Comparison of ENCODE assay signal across 34 mouse cellular contexts in genomic region chr12:104519721-104520120, GRCm38 (mm10). TPM values are rescaled to one million over a fixed set of nuclear protein-coding genes. Genes with fewer than 3 reads are reported as not detected.
"Had no signal": no experiment of that assay in that cellular context is flagged by ENCODE, and none has a peak within 500 bp of the region (broad histone marks: within the 10 kb centered on the region; RNA-seq: fewer than 3 reads in every experiment).

No protein-coding gene starts in this region.

- H3K27me3 ChIP-seq: embryonic facial prominence, embryonic 12.5 days; embryonic facial prominence, embryonic 13.5 days; embryonic facial prominence, embryonic 15.5 days; forebrain, embryonic 12.5 days; forebrain, embryonic 13.5 days; forebrain, embryonic 15.5 days had no signal

- H3K4me2 ChIP-seq: embryonic facial prominence, embryonic 12.5 days; embryonic facial prominence, embryonic 13.5 days; embryonic facial prominence, embryonic 15.5 days; forebrain, embryonic 12.5 days; forebrain, embryonic 13.5 days; forebrain, embryonic 15.5 days had no signal

- H3K36me3 ChIP-seq: embryonic facial prominence, embryonic 10.5 days; embryonic facial prominence, embryonic 12.5 days; embryonic facial prominence, embryonic 13.5 days; embryonic facial prominence, embryonic 15.5 days; forebrain, embryonic 10.5 days; forebrain, embryonic 12.5 days; forebrain, embryonic 15.5 days had no signal

- H3K9me3 ChIP-seq: embryonic facial prominence, embryonic 12.5 days; embryonic facial prominence, embryonic 13.5 days had no signal

- DNase-seq: cerebellum, adult 8-10 months; cerebellum, adult 9-10 months; cerebellum, adult 9-11 months; cerebellum, postnatal 10 days; cerebellum, postnatal 14 days; cerebellum, postnatal 25 days; cerebellum, postnatal 36 days; embryo, embryonic 11 days; forebrain, postnatal 0 days; gastrocnemius, adult 2 months; gastrocnemius, postnatal 10 days; gastrocnemius, postnatal 14 days; gastrocnemius, postnatal 25 days; gastrocnemius, postnatal 36 days; heart, adult 11 months; heart, adult 18-20 months; heart, adult 2 months had no signal

- H3K4me3 ChIP-seq: embryonic facial prominence, embryonic 10.5 days; embryonic facial prominence, embryonic 12.5 days; embryonic facial prominence, embryonic 13.5 days; embryonic facial prominence, embryonic 15.5 days; erythroblast, embryonic 14.5 days; forebrain, embryonic 10.5 days; forebrain, embryonic 12.5 days; forebrain, embryonic 13.5 days; forebrain, embryonic 15.5 days; gastrocnemius, adult 2 months; heart, adult 2 months had no signal

- H3K4me1 ChIP-seq: embryonic facial prominence, embryonic 10.5 days; embryonic facial prominence, embryonic 12.5 days; embryonic facial prominence, embryonic 13.5 days; embryonic facial prominence, embryonic 15.5 days; forebrain, embryonic 10.5 days; forebrain, embryonic 12.5 days; forebrain, embryonic 13.5 days; forebrain, embryonic 15.5 days had no signal

- H3K27ac ChIP-seq: embryonic facial prominence, embryonic 10.5 days; embryonic facial prominence, embryonic 12.5 days; embryonic facial prominence, embryonic 13.5 days; embryonic facial prominence, embryonic 15.5 days; forebrain, embryonic 10.5 days; forebrain, embryonic 12.5 days; forebrain, embryonic 13.5 days; forebrain, embryonic 15.5 days; gastrocnemius, adult 2 months; heart, adult 2 months had no signal

- ATAC-seq: forebrain, embryonic 13.5 days; forebrain, embryonic 14.5 days; forebrain, embryonic 15.5 days; forebrain, embryonic 16.5 days; forebrain, postnatal 0 days had no signal

- H3K9ac ChIP-seq: embryonic facial prominence, embryonic 12.5 days; embryonic facial prominence, embryonic 13.5 days; embryonic facial prominence, embryonic 15.5 days; forebrain, embryonic 12.5 days; forebrain, embryonic 13.5 days; forebrain, embryonic 15.5 days; forebrain, postnatal 0 days had no signal

RNA-seq across cellular contexts. Expression of gene Gsc, which starts 46.6 kb away (rescaled TPM):
- total RNA-seq: common myeloid progenitor, adult 5-6 weeks; gastrocnemius, adult 18-20 months; gastrocnemius, adult 8-10 months; gastrocnemius, postnatal 36 days; granulocyte monocyte progenitor cell, adult 5-6 weeks; heart, adult 18-20 months; heart, adult 2 months had no signal
- polyA plus RNA-seq: cortical plate, adult 2 months; erythroblast, embryonic 14.5 days; forebrain, embryonic 13.5 days; forebrain, embryonic 16.5 days; forebrain, postnatal 0 days; frontal cortex, adult 2 months had no signal
